Mouse (Mus musculus): ENCODE data around the gene Brcc3. TPM values are rescaled to one million over a fixed set of nuclear protein-coding genes. Genes with fewer than 3 reads are reported as not detected.
A peak's percentile ranks its signal among the peaks of the same experiment; 100 is the strongest.
"Not testable (repeated sequence)": the region's sequence is repeated elsewhere in the genome, so short reads cannot be mapped to it uniquely, and the experiment has no call there.

Gene Brcc3
- polyA plus RNA-seq (2012; rRNA removed): 7.3 and 9.5 TPM in 2 replicates

GRCm38 (mm10) chrX:75415936-75416785 is at the start of gene Brcc3, which contains the start of the genes Cmc4 and Mtcp1:
Brcc3 (plus strand) TSS chrX:75416628.
Cmc4 (minus strand) TSS chrX:75416584.
Mtcp1 (minus strand) TSS chrX:75416588.
- 10% methylated on average over 52 of the region's 52 CpGs for WGBS
- peak; percentile 60 for DNase-seq (ENCODE audit: low read depth, low spot score)

- no peak for DNase-seq (ENCODE audit: low read depth, low spot score)
Observed at GRCm38 (mm10) chrX:75370197-75370596, 46.2 kb upstream of the Brcc3 start.

- no peak for DNase-seq (ENCODE audit: low read depth, low spot score)
- WGBS: 45% methylated on average over 2 of the region's 2 CpGs
Observed at GRCm38 (mm10) chrX:75372666-75373425, 43.6 kb upstream of the Brcc3 start.

GRCm38 (mm10) chrX:75376815-75377214 is 39.6 kb upstream of the Brcc3 start:
- DNase-seq (ENCODE audit: low read depth, low spot score): no peak

- 56% methylated on average over 1 of the region's 1 CpGs for WGBS
Observed at GRCm38 (mm10) chrX:75381176-75381575, 35.3 kb upstream of the Brcc3 start.

GRCm38 (mm10) chrX:75381699-75382098 is 34.7 kb upstream of the Brcc3 start:
- no peak for DNase-seq (ENCODE audit: low read depth, low spot score)
- 69% methylated on average over 5 of the region's 5 CpGs for WGBS

More at GRCm38 (mm10) chrX:75381176-75381575, 35.3 kb upstream of the Brcc3 start:
- no peak for DNase-seq (ENCODE audit: low read depth, low spot score)

GRCm38 (mm10) chrX:75382195-75382771 is 34.1 kb upstream of the Brcc3 start, which contains the start of the genes Fundc2 and F8:
Fundc2 (plus strand) TSS chrX:75382399.
F8 (minus strand) TSS chrX:75382615.
- 17% methylated on average over 25 of the region's 25 CpGs for WGBS
- DNase-seq (ENCODE audit: low read depth, low spot score): peak; percentile 11

- DNase-seq (ENCODE audit: low read depth, low spot score): no peak
- WGBS: 90% methylated on average over 1 of the region's 1 CpGs
Observed at GRCm38 (mm10) chrX:75399471-75399870, 17.0 kb upstream of the Brcc3 start.

- 69% methylated on average over 2 of the region's 2 CpGs for WGBS
- DNase-seq (ENCODE audit: low read depth, low spot score): no peak
Observed at GRCm38 (mm10) chrX:75402668-75403067, 13.8 kb upstream of the Brcc3 start.

- DNase-seq (ENCODE audit: low read depth, low spot score): no peak
Observed at GRCm38 (mm10) chrX:75403350-75403749, 13.1 kb upstream of the Brcc3 start.

- peak; percentile 24 for DNase-seq (ENCODE audit: low read depth, low spot score)
- WGBS: 75% methylated on average over 1 of the region's 1 CpGs
Observed at GRCm38 (mm10) chrX:75409711-75410110, 6.7 kb upstream of the Brcc3 start.

GRCm38 (mm10) chrX:75454597-75454996 is 38.2 kb downstream of the Brcc3 start:
- 87% methylated on average over 1 of the region's 1 CpGs for WGBS
- DNase-seq (ENCODE audit: low read depth, low spot score): no peak

- not testable (repeated sequence) for DNase-seq (ENCODE audit: low read depth, low spot score)
Observed at GRCm38 (mm10) chrX:75475182-75475644, 58.8 kb downstream of the Brcc3 start.

GRCm38 (mm10) chrX:75489886-75490285 is 73.5 kb downstream of the Brcc3 start:
- DNase-seq (ENCODE audit: low read depth, low spot score): no peak
- WGBS: 95% methylated on average over 1 of the region's 1 CpGs

More at GRCm38 (mm10) chrX:75475182-75475644, 58.8 kb downstream of the Brcc3 start:
- WGBS: 19% methylated on average over 37 of the region's 37 CpGs

Other genes with a start within 250 kb of the Brcc3 start
- 4.1 and 5.5 TPM in 2 replicates for gene Fundc2, start 34.2 kb upstream of the Brcc3 start, polyA plus RNA-seq (2012; rRNA removed)
- 0.04 and 0.21 TPM in 2 replicates for gene F8, start 34.0 kb upstream of the Brcc3 start, polyA plus RNA-seq (2012; rRNA removed)
- gene Cmc4, start within 50 bp of the Brcc3 start, polyA plus RNA-seq (2012; rRNA removed): 1.4 and 1.9 TPM in 2 replicates
- gene Mtcp1, start within 50 bp of the Brcc3 start, polyA plus RNA-seq (2012; rRNA removed): 2.2 and 3.9 TPM in 2 replicates
- gene Vbp1, start 97.7 kb downstream of the Brcc3 start, polyA plus RNA-seq (2012; rRNA removed): 3.6 and 4.2 TPM in 2 replicates
- gene Rab39b, start 161.6 kb downstream of the Brcc3 start, polyA plus RNA-seq (2012; rRNA removed): 0.16 and 0.22 TPM in 2 replicates